Mouse (Mus musculus) heart, adult 8-10 months (tissue): Measurements from ENCODE around the gene Olfr357. TPM values are rescaled to one million over a fixed set of nuclear protein-coding genes. Genes with fewer than 3 reads are reported as not detected.

Experiments
- DNase-seq: peaks from one replicate; pipeline ENCODE4 v3.0.0; 2022; ENCODE audit warnings: low spot score
- total RNA-seq, 4 experiments: library from RNA; stranded (reverse); gene quantifications; 2 replicates each; pipeline ENCODE4 v1.2.4; 2022

Gene Olfr357
- not detected for total RNA-seq

- DNase-seq: no peak
These were observed at the start of gene Olfr357 for GRCm38 (mm10) chr2:36993527-36993926. Gene Olfr357, plus strand, starts transcription at chr2:36993827.

- DNase-seq: no peak
These were observed 3.4 kb downstream of the Olfr357 start for GRCm38 (mm10) chr2:36997030-36997429.

GRCm38 (mm10) chr2:37009235-37009634 lies 15.6 kb downstream of the Olfr357 start, which contains the start of gene Olfr358:
Gene Olfr358, minus strand, starts transcription at chr2:37009335.
- DNase-seq: no peak

Other genes with a start within 250 kb of the Olfr357 start
- gene Olfr348, start 209.6 kb upstream of the Olfr357 start, total RNA-seq: not detected
- not detected for gene Olfr50, start 203.3 kb upstream of the Olfr357 start, total RNA-seq
- gene Olfr3, start 176.8 kb upstream of the Olfr357 start, total RNA-seq: not detected
- gene Olfr350, start 147.5 kb upstream of the Olfr357 start, total RNA-seq: not detected
- not detected for gene Olfr351, start 131.2 kb upstream of the Olfr357 start, total RNA-seq
- not detected for gene Olfr352, start 125.4 kb upstream of the Olfr357 start, total RNA-seq
- gene Olfr353, start 100.9 kb upstream of the Olfr357 start, total RNA-seq: not detected
- gene Olfr354, start 88.1 kb upstream of the Olfr357 start, total RNA-seq: not detected
- not detected for gene Olfr355, start 64.9 kb upstream of the Olfr357 start, total RNA-seq
- not detected for gene Olfr356, start 56.7 kb upstream of the Olfr357 start, total RNA-seq
- gene Olfr358, start 15.5 kb downstream of the Olfr357 start, total RNA-seq: not detected
- not detected for gene Olfr360, start 71.9 kb downstream of the Olfr357 start, total RNA-seq
- gene Olfr361, start 95.5 kb downstream of the Olfr357 start, total RNA-seq: not detected
- gene Olfr362, start 124.1 kb downstream of the Olfr357 start, total RNA-seq: not detected
- not detected for gene Olfr364-ps1, start 145.5 kb downstream of the Olfr357 start, total RNA-seq
- gene Olfr365, start 194.4 kb downstream of the Olfr357 start, total RNA-seq: not detected
- not detected for gene Olfr366, start 217.7 kb downstream of the Olfr357 start, total RNA-seq